In genomic region chr17:13705481-13705921, GRCm38 (mm10) we compare ENCODE assay signal across 11 mouse cellular contexts. TPM values are rescaled to one million over a fixed set of nuclear protein-coding genes. Genes with fewer than 3 reads are reported as not detected.
A peak's percentile ranks its signal among the peaks of the same experiment; 100 is the strongest.
DNase-seq lines count a peak whose midpoint lies in the region; ATAC-seq lines count a peak whose summit lies in the region.
"Had no signal": no experiment of that assay in that cellular context is flagged by ENCODE, and none has a peak within 500 bp of the region (broad histone marks: within the 10 kb centered on the region; RNA-seq: fewer than 3 reads in every experiment).

No protein-coding gene starts in this region.

- peaks cover 38% of the 10 kb centered on the region for H3K4me1 ChIP-seq in heart, embryonic 11.5 days (ENCODE audit: control insufficient read depth, insufficient read depth, low read length)

- DNase-seq in heart, adult 11 months: peak; percentile 97
- DNase-seq in NIH3T3 (ENCODE audit: low read depth): peak; percentile 17
- peak; percentile 36 for DNase-seq in embryo, embryonic 9.5 days (ENCODE audit: extremely low spot score)
- DNase-seq in kidney, adult 9 months: peak; percentile 70
- DNase-seq in thymus, adult 18-20 months: no peak
- DNase-seq in left cerebral cortex, postnatal 36 days (ENCODE audit: low spot score in 2 of 2): no peak
- no peak for DNase-seq in layer of hippocampus, postnatal 36 days
- DNase-seq: lung, postnatal 4 days had no signal

- intact Hi-C loops in left cerebral cortex, postnatal 36 days (cut with DNase I): no loop called here

- H3K9me3 ChIP-seq in heart, embryonic 11.5 days (replicated peaks; ENCODE audit: control insufficient read depth, low read length): no peaks in the 10 kb centered on the region; the same call in 1 of the 2 replicates
- H3K9me3 ChIP-seq: neural tube, embryonic 15.5 days had no signal

- WGBS in heart, embryonic 11.5 days (ENCODE audit: insufficient replicate concordance): 27% methylated on average over 4 of the region's 4 CpGs

- no peak for ATAC-seq in heart, embryonic 11.5 days (replicated peaks; ENCODE audit: insufficient number of reproducible peaks, low FRiP score, low TSS enrichment)

- H3K27ac ChIP-seq in heart, embryonic 11.5 days (ENCODE audit: low read depth, low read length): no peak overlapping the region
- H3K27ac ChIP-seq: neural tube, embryonic 15.5 days had no signal

- no peak overlapping the region for H3K4me2 ChIP-seq in heart, embryonic 11.5 days
- H3K4me2 ChIP-seq: neural tube, embryonic 15.5 days had no signal

- no peak overlapping the region for H3K9ac ChIP-seq in heart, embryonic 11.5 days (ENCODE audit: low read depth, low read length)
- H3K9ac ChIP-seq: neural tube, embryonic 15.5 days had no signal

- H3K4me3 ChIP-seq in heart, embryonic 11.5 days (ENCODE audit: low read depth, low read length): no peak overlapping the region
- H3K4me3 ChIP-seq: neural tube, embryonic 15.5 days had no signal

- no peaks in the 10 kb centered on the region for H3K27me3 ChIP-seq in heart, embryonic 11.5 days (ENCODE audit: control insufficient read depth, insufficient read depth, low read length)
- H3K27me3 ChIP-seq: neural tube, embryonic 15.5 days had no signal

- H3K36me3 ChIP-seq in heart, embryonic 11.5 days (ENCODE audit: control insufficient read depth, insufficient read depth, low read length): no peaks in the 10 kb centered on the region
- H3K36me3 ChIP-seq: neural tube, embryonic 15.5 days had no signal

RNA-seq across cellular contexts. Expression of gene Afdn, which starts 54.8 kb away (rescaled TPM):
- polyA plus RNA-seq in heart, embryonic 11.5 days (2014; fragmentation: Nextera tagmentation; extraction: Ambion mirVana): 87.1 and 95.8 TPM in 2 replicates
- 100 to 1,000 TPM; 105 to 138 TPM for total RNA-seq in left cerebral cortex, postnatal 36 days (2021)
- total RNA-seq in layer of hippocampus, postnatal 36 days (2021): 100 to 1,000 TPM; 106 to 112 TPM

RNA-seq across cellular contexts. Expression of gene Tcte2, which starts 56.1 kb away (rescaled TPM):
- 2.5 and 5.5 TPM in 2 replicates for polyA plus RNA-seq in heart, embryonic 11.5 days (2014; fragmentation: Nextera tagmentation; extraction: Ambion mirVana)
- 10 to 100 TPM; 17.8 to 21.6 TPM for total RNA-seq in left cerebral cortex, postnatal 36 days (2021)
- 10 to 100 TPM; 19.1 to 21.4 TPM for total RNA-seq in layer of hippocampus, postnatal 36 days (2021)
- total RNA-seq: common myeloid progenitor, adult 5-6 weeks had no signal

Comparison
In these comparisons a context has a peak if more than half of its experiments do, and no peak if none do; other contexts are left out.
1. DNase-seq: peak in heart, adult 11 months (single experiment), NIH3T3 (single experiment), embryo, embryonic 9.5 days (single experiment) and kidney, adult 9 months (single experiment); none in thymus, adult 18-20 months (0 of 2), left cerebral cortex, postnatal 36 days (0 of 2) and layer of hippocampus, postnatal 36 days (0 of 2).